Mouse (Mus musculus): ENCODE measurements around the gene Ppil1.

Gene Ppil1

DNA sequence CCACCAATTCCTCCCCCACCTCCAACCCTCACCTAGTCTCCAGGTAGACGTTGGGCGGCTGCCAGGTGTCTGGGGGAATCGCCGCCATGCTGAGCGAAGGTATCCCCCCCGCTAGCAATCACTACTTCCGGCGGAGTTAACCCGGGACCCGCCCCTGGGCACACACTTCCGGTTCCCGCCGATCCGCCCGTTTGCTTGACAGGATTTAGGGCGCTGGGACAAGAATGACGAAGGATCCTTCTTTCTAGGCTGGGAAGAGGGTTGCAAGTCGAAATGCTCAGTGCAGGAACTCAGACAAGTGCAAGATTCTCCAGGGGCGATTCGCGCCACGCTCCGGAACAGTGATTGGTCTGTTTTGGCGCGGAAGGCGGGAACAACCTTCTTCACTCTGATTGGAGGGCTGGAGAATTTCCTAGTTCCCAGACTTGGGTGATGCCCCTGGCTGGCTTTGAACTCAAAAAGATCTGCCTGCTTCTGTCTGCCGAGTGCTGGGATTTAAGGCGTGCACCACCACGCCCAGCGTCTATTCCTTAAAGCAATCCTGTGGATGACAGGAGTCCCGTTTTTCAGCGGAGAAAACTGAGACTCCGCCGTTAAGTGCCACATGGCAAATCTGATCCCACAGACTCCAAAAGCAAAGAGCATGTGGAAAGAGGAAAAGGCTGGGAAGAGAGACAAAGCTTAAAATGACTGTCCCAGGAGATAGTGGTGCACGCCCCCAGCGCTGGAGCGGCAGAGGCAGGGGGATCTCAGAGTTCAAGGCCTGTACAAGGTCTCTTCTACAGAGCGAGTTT is at the start of gene Ppil1:
TSS of gene Ppil1 (minus strand) at position 347 of the 794 bp plus-strand sequence.
- peak; percentile 68 to 79 for DNase-seq (ENCODE audit: low spot score in 2 of 2)

DNA sequence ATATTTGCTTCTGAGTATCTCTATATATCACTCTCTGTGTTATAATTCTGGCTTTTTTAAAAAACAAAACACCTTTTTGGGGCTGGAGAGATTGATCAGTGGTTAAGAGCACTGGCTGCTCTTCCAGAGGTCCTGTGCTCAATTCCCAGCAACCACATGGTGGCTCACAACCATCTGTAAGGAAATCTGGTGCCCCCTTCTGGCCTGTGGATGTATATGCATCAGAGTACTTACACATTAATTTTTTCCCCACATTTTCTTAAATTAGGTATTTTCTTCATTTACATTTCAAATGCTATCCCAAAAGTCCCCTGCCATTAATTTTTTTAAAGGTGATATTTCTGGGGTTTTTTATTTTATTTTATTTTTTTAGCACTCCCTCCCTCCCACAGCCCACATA is 49.3 kb upstream of the Ppil1 start:
- DNase-seq (ENCODE audit: low spot score in 2 of 2) = no peak

DNA sequence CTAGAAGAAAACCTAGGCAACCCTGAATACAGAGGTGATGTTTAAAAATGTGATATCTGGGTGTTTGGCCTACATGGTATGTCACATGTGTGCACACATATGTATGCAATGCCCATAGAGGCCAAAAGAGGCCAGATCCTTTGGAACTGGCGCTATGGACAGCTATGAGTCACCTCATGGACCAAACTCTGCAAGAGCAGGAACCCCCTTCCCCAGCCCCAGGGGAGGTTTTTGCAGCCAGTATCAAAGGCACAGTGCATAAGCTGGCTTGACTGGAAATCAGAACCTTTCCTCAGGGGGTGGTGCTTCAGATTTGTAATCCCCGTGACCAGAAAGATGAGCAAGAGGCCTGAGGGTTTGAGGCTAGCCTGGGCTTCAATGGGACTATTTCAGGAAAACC is 48.1 kb upstream of the Ppil1 start:
- no peak for DNase-seq (ENCODE audit: low spot score in 2 of 2)

DNA sequence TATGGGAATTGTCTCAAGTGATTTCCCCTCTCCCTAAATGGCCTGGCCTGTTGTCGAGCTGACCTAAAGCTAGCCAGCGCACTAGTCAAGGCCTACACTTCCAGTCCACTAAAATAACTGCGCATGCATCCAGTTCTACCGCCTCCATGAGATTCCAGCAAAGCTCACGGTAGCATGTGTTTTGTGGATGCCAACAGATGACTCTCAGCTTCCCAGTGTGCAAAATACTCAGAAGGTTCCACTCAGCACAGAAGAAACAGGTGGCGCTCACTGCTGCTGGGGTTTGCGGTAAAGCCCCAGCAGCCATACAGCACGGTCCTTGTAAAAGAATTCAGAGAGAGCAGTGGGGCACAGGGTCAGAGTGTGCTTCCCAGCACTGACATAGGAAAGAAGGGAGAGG is 47.6 kb upstream of the Ppil1 start:
- DNase-seq (ENCODE audit: low spot score in 2 of 2) = no peak

GRCm38 (mm10) chr17:29310056-29310623 is 46.2 kb upstream of the Ppil1 start:
- no peak for DNase-seq (ENCODE audit: low spot score in 2 of 2)

- no peak for DNase-seq (ENCODE audit: low spot score in 2 of 2)
Measured at GRCm38 (mm10) chr17:29305871-29306270, 41.9 kb upstream of the Ppil1 start.

DNA sequence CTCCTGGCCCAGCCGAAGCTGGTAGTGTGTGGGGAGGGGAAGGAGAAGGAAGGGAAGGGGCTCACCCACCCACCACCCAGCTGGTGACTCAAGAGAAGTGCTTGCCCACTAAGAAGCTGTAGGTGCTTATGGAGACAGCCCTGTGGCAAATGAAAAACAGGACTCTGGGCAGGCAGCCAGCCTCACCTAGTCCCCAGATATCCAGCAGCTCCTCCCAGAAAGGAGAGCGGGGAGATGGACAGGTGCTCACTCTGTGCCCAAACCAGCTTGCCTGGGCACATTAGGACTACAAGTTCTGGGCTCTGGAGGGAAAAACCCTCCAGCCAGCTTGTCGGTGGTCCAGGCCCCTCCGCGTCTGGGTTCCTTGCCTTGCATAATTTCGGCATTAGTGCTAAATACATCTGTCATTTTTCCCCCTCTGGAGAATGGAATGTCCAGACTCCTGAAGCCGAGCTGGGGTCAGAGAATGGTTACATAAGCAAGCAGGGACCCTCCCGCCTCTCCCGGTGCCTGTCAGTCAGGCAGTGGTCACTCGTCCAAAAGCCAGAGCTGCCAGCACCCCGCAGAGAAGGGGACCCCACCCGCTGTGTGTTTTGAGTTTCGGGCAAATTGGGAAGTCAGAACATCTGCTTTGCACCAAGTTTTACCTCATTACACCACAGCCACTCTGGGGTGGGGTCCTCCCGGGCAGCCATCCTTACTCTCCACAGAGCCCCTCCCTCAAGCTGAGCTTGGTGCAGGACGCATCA is 41.2 kb upstream of the Ppil1 start:
- no peak for DNase-seq (ENCODE audit: low spot score in 2 of 2)

GRCm38 (mm10) chr17:29304376-29305057 is 40.5 kb upstream of the Ppil1 start:
- no peak for DNase-seq (ENCODE audit: low spot score in 2 of 2)

DNA sequence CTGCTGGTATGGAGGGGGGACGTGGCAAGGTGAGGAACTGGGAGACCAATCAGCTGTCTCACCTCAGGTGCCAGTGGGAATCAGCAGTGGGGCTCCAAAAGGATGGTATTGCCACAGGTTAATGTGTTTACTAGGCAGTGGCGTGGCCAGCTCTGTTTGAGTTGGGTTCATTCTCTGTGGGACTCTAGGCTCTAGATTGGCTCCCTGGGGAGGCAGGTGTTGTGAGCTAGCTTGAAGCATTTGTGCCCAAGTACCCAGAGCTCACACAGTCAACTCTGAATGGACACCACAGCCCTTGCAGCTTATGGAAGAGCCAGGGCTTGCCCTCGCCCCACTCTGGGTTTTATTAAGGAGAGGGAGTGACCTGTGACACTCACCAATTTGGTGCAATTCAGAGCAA is 39.9 kb upstream of the Ppil1 start:
- DNase-seq (ENCODE audit: low spot score in 2 of 2) = no peak

- DNase-seq (ENCODE audit: low spot score in 2 of 2) = no peak
Measured at GRCm38 (mm10) chr17:29303087-29303486, 39.1 kb upstream of the Ppil1 start.

DNA sequence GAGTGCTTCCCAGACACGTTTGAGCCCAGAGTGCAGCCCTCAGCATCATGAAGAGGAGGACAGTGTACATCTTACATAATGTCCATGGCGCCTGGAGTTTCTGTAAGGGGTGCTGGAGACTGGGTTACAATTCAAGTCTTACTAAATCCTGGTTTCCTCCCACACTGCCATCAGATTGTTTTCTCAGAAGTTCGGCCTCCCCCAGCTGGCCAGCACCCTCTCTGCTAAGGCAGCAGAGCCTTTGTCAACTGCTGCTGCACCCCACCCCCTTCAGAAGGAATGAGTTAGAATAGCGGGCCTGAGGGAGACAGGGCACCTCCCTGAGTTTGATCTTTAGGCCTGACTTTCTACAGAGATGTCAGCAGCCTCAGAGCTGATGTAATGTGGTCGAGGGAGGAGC is 38.2 kb upstream of the Ppil1 start:
- DNase-seq (ENCODE audit: low spot score in 2 of 2) = no peak

DNA sequence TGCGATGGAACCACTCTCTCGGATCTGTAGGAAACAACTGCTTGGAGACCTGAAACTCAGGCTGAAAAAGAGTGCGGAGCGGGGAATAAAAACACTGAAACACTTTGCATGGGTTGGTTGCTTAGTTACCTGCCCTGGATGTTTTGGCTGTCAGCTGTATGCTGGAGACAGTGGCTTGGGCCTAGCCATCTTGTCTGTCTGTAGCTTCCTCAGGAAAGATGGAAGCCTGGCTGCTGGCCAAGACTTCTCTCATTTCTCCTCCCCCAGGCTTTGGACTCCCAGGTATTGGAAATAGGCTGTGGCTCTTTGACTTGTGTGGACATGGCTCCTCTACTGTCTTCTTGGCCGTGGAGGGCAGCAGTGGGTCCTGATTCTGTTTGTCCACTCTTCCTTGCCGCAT is 37.4 kb upstream of the Ppil1 start:
- no peak for DNase-seq (ENCODE audit: low spot score in 2 of 2)

- DNase-seq (ENCODE audit: low spot score in 2 of 2) = no peak
Measured at GRCm38 (mm10) chr17:29300926-29301325, 36.9 kb upstream of the Ppil1 start.

GRCm38 (mm10) chr17:29299282-29299681 is 35.3 kb upstream of the Ppil1 start:
- DNase-seq (ENCODE audit: low spot score in 2 of 2) = no peak

- no peak for DNase-seq (ENCODE audit: low spot score in 2 of 2)
Measured at GRCm38 (mm10) chr17:29297813-29298212, 33.8 kb upstream of the Ppil1 start.

DNA sequence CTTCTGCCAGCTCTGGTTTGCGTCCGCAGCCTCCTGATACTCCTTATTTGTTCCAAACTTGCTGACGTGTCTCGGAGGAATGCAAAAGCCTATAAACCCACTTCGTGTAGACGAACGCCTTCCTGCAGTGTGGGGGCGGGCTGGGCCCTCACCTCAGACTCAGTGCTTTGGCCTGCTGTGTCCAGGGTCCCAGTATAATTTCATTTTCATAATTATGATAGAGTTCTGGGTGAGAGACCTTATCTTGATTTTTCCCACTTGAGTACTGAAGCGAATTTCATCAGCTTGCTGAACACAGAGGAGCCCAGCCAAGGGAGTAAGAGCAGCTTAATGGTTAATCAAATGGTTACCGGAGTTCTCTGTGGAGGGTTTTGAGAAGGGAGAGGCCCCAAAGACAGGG is 33.3 kb upstream of the Ppil1 start:
- no peak for DNase-seq (ENCODE audit: low spot score in 2 of 2)

- no peak for DNase-seq (ENCODE audit: low spot score in 2 of 2)
Measured at GRCm38 (mm10) chr17:29295835-29296234, 31.8 kb upstream of the Ppil1 start.

- no peak for DNase-seq (ENCODE audit: low spot score in 2 of 2)
Measured at GRCm38 (mm10) chr17:29293807-29294605, 30.0 kb upstream of the Ppil1 start.

- no peak for DNase-seq (ENCODE audit: low spot score in 2 of 2)
Measured at GRCm38 (mm10) chr17:29292996-29293395, 29.0 kb upstream of the Ppil1 start.

- DNase-seq (ENCODE audit: low spot score in 2 of 2) = no peak
Measured at GRCm38 (mm10) chr17:29291793-29292192, 27.8 kb upstream of the Ppil1 start.

DNA sequence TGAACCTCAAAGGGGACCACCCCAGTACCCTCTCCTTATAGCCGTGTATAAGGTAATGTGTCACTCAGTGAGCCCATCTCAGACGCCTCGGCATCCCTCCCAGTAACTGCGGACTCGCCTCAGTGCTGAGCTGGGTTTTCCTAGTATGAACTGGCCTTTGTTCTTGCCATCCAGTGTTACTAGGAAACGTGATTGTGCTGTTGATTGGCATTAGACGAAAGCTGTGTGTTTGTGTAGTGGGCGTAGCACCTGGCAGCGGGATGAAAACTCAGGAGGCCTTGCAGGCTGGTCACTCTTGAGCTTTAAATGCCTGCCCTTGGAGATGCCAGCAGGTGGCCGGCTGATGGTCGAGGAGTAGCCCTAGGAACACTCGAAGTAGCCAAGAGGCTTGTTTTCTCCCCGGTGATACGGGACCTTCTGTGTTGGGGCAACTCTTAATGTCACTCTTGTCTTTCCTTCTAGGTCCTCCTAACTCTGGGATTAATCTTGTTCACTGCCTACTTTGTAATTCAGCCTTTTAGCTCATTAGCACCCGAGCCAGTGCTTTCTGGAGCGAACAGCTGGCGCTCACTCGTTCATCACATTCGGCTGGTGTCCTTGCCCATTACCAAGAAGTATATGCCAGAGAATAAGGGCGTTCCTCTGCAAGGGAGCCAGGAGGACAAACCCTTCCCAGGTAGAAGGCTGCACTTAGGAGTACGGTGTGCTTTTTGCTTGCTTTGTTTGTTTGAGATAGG is 18.4 kb upstream of the Ppil1 start:
- no peak for DNase-seq (ENCODE audit: low spot score in 2 of 2)

Data from frontal cortex, postnatal 10 days (tissue).